Mouse (Mus musculus) left cerebral cortex, adult 9 months (tissue): ENCODE results near the gene Alyref.

Source experiments
- DNase-seq, 2 experiments: peaks; one replicate each; pipeline ENCODE4 v3.0.0; 2022; ENCODE audit warnings: low spot score in 2 of 2

Alyref gene

GRCm38 (mm10) chr11:120598283-120598989 is at the start of gene Alyref, which contains the start of gene Anapc11:
Gene Alyref (minus strand): TSS chr11:120598365.
Gene Anapc11 (plus strand): TSS chr11:120598421.
- DNase-seq: peak; percentile 79 to 91

- DNase-seq: no peak
Measured at GRCm38 (mm10) chr11:120647047-120647830, 49.1 kb upstream of the Alyref start.

- peak; percentile 82 to 95 for DNase-seq
Measured at GRCm38 (mm10) chr11:120643601-120643987, 45.4 kb upstream of the Alyref start, which contains the start of gene Pycr1. Gene Pycr1 (minus strand): TSS chr11:120643769.

- no peak for DNase-seq
Measured at GRCm38 (mm10) chr11:120642939-120643600, 44.9 kb upstream of the Alyref start.

- no peak for DNase-seq
Measured at GRCm38 (mm10) chr11:120641869-120642268, 43.7 kb upstream of the Alyref start.

- no peak for DNase-seq
Measured at GRCm38 (mm10) chr11:120641255-120641654, 43.1 kb upstream of the Alyref start.

GRCm38 (mm10) chr11:120634810-120635209 is 36.6 kb upstream of the Alyref start:
- DNase-seq: no peak

- DNase-seq: peak; percentile 83 to 93
Measured at GRCm38 (mm10) chr11:120633520-120634343, 35.6 kb upstream of the Alyref start, which contains the start of gene Mafg. Gene Mafg (minus strand): TSS chr11:120633600.

GRCm38 (mm10) chr11:120632559-120633519 is 34.7 kb upstream of the Alyref start:
- peak in 1 of 2 experiments; percentile 65 for DNase-seq

- peak in 1 of 2 experiments; percentile 2 for DNase-seq
Measured at GRCm38 (mm10) chr11:120631726-120632448, 33.7 kb upstream of the Alyref start.

- DNase-seq: peak in 1 of 2 experiments; percentile 5
Measured at GRCm38 (mm10) chr11:120630881-120631725, 32.9 kb upstream of the Alyref start.

- no peak for DNase-seq
Measured at GRCm38 (mm10) chr11:120630401-120630871, 32.3 kb upstream of the Alyref start.

GRCm38 (mm10) chr11:120629911-120630310 is 31.7 kb upstream of the Alyref start:
- no peak for DNase-seq

- no peak for DNase-seq
Measured at GRCm38 (mm10) chr11:120629341-120629730, 31.2 kb upstream of the Alyref start.

GRCm38 (mm10) chr11:120628601-120629340 is 30.6 kb upstream of the Alyref start:
- no peak for DNase-seq

- DNase-seq: no peak
Measured at GRCm38 (mm10) chr11:120627468-120628300, 29.5 kb upstream of the Alyref start.
